Mouse (Mus musculus): ENCODE results near the gene Eef1g.

- TF ChIP-seq CTCF (IDR thresholded peaks at IDR 0.05) (no peak), EP300 (IDR thresholded peaks at IDR 0.05) (no peak)
These were observed 22.1 kb upstream of the Eef1g start for GRCm38 (mm10) chr19:8944750-8945149.

All from lung, postnatal 0 days (tissue).